Mouse (Mus musculus) urinary bladder, adult 18-20 months (tissue): ENCODE measurements around the gene Samd4b.
"Not testable (repeated sequence)": the region's sequence is repeated elsewhere in the genome, so short reads cannot be mapped to it uniquely, and the experiment has no call there.

Experiments
- DNase-seq, 2 experiments: peaks; one replicate each; pipeline ENCODE4 v3.0.0; 2022; ENCODE audit warnings: low spot score in 2 of 2, mixed read lengths in 2 of 2

The Samd4b gene

DNA sequence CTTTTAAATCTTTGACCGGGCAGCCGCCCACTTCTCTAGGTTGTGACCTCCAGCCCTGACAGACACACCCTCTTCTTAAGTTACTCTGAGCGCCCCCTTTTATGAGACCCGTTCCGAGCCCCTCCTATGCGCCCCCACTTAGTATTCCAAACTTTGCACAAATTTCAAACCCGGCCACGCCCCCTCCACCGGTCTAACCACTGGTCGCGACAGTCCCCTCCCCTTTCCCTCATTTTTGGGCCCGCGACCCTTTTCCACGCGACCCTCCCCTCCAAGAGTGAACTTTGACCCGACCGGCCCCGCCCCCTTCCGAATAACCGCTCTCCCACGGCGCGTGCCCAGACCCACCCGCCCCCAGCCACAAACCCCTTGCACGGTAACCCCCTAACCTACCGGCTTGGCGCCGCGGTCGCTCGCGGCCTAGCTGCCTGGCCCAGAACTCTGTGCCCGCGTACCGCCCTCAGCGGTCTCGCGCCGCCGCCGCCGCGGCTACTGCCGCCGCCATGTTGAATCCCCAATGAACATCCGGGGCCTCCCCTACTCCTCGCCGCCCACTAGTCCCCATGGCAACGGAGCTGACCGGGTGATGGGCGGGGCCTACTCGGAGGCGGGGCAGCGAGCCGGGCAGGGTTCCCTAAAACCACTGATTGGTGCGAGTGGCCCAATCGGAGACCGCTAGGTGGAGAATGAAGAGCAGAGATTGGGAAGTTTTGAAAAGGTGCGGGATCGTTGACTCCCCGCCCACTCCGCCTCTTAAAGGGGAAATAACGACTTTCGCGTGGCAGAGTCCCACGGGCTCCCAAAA, at the start of gene Samd4b, which contains the start of gene Pak4:
Gene Samd4b (minus strand): TSS at position 503 of the 805 bp plus-strand sequence.
Gene Pak4 (minus strand): TSS at position 544 of the 805 bp plus-strand sequence.
- peak; percentile 99 for DNase-seq

DNA sequence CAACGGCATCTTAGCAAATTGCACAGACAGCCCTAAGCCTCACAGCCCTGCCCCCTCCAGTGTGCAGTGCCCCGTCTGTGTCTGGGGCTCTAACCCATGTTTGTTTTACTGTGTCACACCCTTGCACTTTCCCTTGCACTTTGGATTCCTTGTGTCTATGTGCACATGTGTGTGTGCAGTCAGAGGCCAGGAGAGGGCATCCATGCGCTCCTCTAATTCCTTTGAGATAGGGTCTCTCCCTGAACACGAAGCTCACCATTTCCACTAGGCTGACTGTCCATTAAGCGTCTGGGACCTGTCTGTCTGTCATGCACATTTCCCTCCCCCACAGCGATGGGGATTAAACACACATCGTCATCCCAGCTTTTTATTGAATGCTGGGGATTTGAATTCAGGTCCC, 49.1 kb upstream of the Samd4b start:
- no peak for DNase-seq

- DNase-seq: no peak
Measured at GRCm38 (mm10) chr7:28645947-28646475, 48.1 kb upstream of the Samd4b start.

DNA sequence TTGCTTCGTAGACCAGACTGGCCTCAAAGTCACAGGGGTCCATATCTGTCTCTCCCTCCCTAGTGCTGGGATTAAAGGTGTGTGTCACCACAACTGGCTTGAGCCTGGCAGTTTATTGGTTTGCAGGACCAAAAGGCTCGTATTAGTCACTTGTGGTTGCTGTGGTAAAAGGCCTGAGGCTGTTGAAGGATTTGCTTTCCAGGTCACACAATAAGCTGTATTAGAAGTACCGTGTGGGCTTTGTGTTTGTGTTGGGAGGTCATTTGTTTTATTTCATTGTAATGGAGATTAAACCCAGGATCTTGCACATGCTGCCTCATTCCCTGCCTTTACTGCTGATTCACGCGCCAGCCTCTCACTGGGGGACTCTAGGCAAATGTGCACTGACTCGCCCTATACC, 47.4 kb upstream of the Samd4b start:
- DNase-seq: no peak

GRCm38 (mm10) chr7:28641546-28641945, 43.6 kb upstream of the Samd4b start:
- DNase-seq: no peak

- DNase-seq: no peak
Measured at GRCm38 (mm10) chr7:28637511-28637910, 39.6 kb upstream of the Samd4b start.

DNA sequence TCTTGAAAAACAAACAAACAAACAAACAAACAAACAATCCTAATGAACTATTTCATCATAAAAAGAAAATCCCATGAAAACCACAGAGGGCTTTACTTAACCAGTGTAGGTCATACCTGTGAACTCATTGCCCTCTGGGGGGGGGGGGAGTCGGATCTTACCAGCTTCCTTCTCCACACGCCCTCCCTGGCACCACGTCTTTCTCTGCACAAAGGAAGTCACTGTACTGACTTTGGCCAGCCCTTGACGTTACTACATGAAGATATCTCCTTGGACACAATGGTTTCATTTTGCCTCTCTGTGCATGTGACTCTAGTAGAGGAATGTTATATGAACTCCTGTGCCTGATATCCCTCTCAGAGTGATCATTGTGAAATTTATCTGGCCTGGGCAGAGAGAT, 36.2 kb upstream of the Samd4b start:
- DNase-seq: no peak

GRCm38 (mm10) chr7:28631073-28631472, 33.1 kb upstream of the Samd4b start, which contains the start of gene Acp7:
TSS of gene Acp7 (minus strand) at chr7:28631332.
- no peak for DNase-seq

GRCm38 (mm10) chr7:28624791-28625190, 26.8 kb upstream of the Samd4b start:
- no peak for DNase-seq

DNA sequence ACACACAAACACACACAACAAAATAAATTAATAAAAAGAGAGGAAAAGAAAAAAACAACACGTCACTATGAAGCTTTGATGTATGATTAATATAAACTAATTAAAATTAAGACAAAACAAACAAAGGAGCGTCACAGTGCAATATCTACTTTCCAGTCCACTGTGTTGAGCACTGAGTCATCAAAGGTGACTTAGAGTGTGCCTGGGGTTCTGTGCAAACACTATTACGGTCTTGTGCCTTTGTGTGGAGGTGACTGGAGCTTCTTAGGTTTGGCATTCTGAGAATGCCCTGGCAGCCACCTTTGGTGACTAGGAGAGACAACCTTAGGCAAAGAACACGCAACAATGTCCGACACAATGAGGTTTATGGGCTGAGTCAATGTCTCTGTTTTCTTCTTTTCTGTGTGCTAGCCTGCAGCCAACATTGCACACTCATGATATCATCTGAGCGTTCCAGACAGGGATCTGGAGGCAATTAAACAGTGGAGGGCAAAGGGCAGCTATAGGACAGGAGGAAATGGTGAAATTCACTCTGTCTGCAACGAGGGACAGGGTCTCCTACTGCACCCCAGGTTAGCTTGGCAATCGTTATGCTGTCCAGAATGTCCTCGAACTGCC, 21.3 kb upstream of the Samd4b start:
- DNase-seq: no peak

DNA sequence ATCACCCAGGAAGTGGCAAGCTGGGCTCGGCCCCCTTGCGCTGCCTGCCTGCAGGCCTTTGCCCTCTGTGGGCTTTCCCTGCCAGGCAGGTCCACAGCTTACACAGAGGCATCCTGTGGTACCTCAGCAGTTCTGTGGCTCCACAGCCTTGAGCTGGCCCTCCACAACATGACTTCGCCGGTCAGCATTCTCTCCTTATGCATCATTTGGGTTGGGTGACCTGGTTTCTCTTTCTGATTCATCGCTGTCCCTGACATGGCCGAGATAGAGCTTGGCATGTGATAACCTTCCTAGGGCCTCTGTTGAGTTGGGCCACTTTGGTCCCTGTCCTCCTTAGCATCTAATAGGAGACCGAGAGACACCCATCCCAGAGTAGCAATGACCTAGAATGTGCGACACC, 8.0 kb upstream of the Samd4b start:
- no peak for DNase-seq

DNA sequence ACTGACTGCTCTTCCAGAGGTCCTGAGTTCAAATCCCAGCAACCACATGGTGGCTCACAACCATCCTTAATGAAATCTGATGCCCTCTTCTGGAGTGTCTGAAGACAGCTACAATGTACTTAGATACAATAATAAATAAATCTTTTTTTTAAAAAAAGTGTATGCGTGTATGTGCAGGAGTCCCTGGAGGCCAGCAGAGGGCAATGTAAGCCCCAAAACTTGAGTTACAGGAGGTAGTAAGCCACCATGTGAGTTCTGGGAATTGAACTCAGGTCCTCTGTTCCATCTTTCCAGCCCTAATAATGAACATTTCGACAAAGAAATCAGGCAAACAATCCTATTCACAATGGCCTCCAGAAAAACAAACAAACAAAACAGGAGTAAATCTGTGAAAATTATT, 5.8 kb upstream of the Samd4b start:
- not testable (repeated sequence) for DNase-seq

GRCm38 (mm10) chr7:28603136-28603535, 5.2 kb upstream of the Samd4b start:
- no peak for DNase-seq

GRCm38 (mm10) chr7:28601668-28602067, 3.7 kb upstream of the Samd4b start:
- no peak for DNase-seq

DNA sequence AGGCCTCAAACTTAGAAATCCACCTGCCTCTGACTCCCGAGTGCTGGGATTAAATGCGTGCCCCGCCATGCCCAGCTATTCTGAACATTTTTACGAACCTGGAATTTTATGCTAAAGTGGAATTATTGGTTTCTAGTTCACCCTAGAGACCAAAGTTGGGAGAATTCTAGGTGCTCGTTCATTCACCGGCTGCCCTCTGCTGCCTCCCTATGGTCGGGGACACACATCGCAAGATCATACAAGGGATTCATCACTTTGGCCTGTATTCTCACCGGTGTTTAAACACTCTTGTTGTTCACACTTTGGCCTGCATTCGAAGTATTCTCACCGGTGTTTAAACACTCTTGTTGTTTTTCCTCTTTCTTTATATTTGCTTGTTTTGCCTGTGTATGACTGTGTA, 3.1 kb upstream of the Samd4b start:
- no peak for DNase-seq

- no peak for DNase-seq
Measured at GRCm38 (mm10) chr7:28598951-28599350, 1.0 kb upstream of the Samd4b start.

- no peak for DNase-seq
Measured at GRCm38 (mm10) chr7:28597277-28597570, 720 bp downstream of the Samd4b start.

DNA sequence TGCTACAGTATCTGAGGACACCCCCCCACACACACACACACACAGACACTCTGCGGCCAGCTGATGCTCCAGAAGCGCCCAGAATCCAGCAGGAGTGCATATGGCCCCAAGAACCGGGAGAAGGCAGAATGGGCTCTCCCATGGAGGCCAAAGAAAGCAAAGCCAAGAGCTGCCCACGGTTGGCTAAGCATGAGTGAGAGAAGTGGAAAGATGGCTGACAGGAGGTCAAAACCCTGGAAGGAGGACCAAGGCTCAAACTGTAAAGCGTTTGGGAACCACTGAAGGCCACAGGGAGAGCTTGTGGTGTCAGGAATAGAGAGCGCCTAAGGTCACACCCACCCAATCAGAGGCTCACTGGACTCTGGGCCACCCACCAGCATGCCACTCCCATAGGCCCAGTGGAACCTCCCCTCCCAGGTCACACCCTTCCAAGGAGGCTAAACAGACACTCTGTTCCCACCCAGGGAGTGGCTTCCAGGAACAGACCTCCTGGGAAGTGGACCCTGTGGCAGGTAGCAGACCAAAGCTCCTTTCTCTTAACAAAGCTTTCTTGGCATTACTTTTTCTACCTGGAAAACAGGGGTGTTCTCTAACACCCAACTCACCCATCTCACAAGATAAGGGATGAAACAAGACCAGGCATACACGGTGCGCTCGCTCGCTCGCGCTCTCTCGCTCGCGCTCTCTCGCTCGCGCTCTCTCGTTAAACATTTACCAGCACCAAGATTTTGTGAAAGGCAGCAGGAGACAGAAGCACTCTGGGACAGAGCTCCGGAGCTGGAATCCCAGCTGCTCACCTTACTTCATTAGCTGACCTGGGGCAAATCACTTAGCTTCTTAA, 1.3 kb downstream of the Samd4b start:
- DNase-seq: peak in 1 of 2 experiments; percentile 71

- DNase-seq: no peak
Measured at GRCm38 (mm10) chr7:28595751-28596435, 2.1 kb downstream of the Samd4b start.

GRCm38 (mm10) chr7:28593206-28594111, 4.5 kb downstream of the Samd4b start:
- DNase-seq: no peak

DNA sequence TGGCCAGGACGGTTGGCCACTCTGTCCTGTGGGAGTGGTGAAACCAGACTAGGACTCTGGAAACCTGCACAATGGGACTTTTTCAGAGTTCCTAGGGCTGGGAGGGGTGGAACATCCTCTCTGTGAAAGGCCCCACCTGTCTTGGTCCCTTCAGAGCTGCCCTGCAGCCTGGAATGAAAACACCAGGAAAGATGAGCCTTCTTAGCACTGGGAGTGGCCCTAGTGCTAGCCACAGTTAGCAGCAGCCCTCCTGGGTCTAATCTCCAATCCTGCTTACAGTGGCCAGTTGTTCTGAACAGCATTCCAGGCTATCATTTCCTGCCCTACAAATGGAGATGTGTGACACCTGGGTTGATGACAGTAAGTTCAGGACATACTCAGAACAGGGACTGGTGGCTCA, 6.1 kb downstream of the Samd4b start:
- DNase-seq: no peak
